Mouse (Mus musculus) CD4-positive helper T cell, adult 2 months (primary cell): ENCODE data around the gene Hdc.

Source experiments
- DNase-seq: peaks from one replicate; pipeline ENCODE4 v3.0.0-alpha.2; 2012; ENCODE audit warnings: low read depth, missing footprints, low spot score

Gene Hdc

DNA sequence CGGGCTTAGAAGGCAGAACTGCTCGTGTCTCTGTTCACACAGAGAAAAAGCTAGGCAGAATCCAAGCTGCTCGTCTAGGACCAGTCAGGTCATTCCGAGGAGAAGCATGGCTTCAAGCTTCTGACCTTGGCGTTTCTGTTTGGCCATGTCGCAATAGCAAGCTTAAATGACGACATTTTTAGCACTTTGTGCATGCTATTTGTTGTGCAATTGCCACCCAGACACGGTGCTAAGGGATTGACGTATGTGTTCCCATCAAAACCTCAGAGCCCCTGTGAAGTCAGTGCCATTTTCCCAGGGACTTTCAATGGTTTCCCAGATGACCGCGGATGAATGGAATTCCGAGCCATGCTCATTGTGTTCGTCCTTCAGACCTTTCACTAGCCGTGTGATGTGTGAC is 18.6 kb downstream of the Hdc start:
- DNase-seq: no peak

DNA sequence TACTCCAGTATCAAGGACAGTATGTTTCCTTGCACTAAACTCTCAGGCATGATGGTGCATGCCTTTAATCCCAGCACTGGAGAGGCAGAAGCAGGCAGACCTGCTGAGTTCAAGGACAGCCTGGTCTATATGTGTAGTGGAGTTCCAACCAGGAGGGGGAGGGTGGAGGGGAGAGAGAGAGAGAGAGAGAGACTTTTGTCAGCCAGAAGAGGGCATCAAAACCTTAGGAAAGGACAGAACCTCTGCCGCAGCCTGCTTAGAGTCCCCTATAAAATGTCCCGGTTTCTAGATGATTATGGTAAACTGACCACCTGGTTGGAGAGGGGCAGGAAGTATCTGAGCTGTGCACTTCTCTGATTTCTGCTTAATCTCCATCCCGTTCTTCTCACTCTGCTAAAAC is 20.1 kb downstream of the Hdc start:
- DNase-seq: peak; percentile 66

DNA sequence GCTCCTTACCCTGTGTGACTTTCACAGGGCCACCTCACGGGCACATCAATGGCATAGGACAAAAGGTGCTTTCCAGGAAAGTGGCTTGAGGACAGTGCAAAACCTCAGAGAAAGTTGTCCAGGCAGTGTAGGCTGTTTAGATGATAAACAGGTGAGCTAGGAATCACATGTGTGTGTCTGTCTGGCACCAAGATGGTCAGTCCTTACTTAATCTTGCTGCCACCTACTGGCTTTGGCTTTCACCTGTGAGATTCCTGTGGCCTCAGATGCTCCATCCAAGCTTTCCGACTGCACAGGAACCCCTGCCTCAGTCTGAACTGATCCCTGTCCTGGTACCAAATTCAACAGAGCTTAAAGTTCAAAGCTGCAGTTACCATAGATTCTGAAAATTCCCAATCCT is 20.7 kb downstream of the Hdc start:
- DNase-seq: no peak

DNA sequence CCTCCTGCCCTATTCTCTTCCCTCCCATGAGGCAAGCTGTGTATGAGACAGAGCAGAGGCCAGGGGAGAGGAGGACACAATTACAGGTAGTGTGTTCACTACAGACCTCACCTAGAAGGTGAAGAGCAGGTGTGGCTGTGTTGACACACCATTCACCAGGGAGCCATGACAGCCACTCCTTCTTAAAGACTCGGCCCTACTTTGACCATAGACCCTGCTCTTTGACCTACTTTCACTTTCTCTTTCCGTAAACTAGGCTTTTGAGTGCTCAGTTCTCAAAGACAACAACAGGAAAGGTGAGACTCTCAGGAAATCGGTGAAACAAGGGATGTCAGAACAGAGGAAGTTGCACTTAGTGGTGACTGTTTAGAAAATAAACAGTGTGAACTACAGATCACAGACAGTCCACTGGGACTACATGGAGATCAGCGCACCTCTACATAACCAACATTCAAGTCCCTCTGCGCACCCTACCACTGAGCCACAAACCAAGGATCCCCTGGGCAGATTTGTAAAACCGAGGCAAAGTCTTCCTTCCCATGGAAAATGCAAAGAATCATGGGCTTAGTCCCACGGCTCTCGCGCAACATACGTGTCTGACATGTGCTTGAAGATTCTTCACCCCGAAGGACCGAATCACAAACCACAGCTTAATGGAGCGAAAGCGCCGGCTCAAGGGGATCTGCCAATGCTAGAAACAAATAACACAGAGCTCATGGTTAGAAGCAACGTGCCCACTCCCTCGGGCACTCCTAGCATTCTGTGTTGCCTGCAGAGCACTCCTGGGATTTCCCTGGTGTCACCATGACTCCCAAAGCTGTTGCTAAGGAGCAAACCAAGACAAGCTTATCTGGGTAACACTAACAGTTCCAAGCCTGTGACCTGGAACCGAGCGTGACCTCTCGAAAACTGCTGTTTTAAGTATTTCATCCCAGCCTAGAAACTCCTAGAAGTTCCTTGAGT is 21.5 kb downstream of the Hdc start:
- peak; percentile 84 for DNase-seq

DNA sequence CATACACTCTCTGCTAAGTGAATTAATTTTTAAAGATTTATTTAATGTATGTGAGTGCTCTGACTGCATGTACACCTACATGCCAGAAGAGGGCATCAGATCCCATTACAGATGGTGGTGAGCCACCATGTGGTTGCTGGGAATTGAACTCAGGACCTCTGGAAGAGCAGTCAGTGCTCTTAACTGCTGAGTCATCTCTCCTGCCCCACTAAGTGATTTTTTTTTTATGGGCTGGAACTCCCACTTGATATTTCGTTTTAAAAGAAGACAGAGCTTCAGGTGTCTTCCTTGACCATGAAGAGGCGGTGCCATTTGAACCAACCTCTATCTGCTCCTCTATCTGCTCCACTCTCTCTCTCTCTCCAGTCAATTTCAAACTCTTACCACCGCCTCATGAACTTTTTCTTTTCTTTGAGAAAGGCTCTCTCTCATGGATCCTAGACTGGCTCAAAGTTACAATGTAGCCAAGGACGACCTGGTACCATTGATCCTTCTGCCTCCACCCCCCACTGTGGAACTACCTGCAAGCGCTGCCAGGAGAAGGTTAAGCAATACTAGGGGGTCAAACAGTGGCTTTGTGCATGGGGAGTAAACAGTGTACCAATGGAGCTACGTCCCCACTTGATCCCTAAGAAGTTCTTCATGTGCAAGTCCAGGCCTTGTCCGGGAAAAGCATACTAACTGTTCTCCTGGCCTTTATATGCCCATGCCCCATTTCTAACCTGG is 22.6 kb downstream of the Hdc start:
- no peak for DNase-seq

DNA sequence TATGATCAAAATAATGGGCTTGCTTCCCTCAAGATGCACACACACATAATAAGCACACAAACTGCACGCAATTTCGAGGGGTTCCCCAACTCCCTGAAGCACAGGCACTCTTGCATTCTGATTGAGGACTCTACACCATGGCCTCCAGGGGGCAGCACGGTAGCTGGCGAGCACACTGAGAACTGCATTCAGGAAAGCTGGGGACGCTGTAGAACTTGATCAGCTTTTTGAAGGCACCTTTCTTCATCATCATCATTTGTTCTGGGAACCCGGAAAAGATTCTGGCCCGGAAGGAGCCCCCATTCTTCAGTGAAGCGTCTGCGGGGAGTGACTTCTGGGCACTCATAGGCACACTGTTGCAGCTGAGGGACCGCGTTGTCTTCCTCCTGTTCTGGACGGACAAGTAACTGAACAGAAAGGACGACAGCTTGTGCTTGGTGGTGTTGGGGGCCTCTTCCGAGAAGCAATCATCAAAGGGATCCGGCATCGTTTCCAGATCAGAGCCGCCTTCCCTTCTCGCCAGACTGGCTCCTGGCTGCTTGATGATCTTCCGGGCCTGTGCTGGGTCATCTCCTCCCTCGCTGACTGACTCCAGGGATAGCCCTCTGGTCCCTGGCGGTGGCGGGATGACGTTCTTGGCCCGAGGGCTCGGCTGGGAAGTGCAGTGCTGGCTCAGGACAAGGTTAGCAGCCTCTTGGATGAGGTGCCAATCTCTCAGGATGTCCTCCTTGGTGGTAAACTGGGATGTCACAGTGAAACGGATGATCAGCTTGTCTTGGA is 25.1 kb downstream of the Hdc start:
- peak; percentile 79 for DNase-seq

DNA sequence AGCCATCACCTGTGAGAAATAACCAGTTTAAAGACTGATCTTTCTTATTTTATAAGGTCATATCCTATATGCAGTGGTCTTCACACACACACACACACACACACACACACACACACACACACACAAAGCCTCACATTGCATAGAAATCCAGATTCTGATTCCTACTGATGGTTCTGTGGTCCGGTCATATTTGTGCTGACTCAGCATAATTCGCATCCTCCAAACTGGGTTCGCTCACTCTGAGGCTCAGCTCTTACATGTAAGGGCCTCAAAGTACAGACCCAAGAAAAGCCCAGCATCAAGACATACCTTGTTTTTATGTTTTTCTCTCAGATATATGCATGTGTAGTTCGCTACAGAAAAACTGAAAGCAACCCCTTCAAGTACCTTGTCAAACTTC is 27.8 kb downstream of the Hdc start:
- no peak for DNase-seq

DNA sequence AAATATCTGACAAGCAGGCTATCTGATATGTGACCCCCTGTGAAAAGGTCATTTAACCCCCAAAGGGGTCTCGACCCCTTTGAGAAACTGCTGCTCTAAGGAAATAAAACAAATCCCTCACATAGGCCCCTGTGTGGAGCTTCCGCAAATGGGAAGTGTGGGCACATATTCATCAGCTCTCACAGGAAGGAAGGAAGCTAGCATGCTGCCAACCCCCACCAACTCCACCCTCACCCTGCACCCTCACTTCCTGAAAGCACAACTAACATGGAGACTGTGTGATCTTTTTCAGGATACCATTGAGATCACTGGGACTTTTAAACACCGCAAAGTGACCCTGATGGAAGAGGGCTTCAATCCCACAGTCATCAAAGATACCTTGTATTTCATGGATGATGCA is 31.6 kb downstream of the Hdc start:
- no peak for DNase-seq

DNA sequence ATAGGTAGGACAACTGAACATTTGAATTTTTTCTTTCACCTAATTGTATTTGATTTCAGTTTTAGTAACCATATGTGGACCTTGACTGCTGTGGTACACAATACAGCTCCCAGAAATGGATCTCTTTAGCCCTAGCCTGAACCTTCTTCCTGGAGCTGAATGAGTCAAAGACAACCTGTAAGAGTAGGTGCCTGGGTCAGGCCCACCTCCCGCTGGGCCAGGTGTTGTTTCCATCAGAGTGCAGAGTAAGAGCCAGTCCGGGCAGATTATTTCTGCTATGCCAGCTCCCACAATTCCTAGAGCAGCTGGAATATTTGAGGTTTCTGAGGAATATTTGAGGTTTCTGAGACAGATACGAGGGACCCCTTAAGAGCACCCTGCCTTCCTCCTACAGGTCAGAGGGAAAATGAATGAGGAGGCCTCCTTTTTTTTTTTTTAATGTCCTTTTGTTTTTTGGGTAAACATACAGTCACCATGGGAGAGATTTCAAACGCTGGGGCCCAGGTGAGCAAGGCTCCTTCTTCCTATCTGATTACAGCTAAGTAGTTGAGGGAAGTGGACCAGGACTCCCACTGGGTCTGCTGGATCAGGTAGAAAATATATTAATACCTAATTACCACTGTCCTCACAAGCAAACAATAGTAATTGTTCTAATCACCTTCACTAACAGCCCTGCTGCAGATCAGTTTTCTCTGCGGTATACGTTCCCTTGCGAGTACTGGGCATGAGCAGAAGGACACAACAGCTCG is 34.3 kb downstream of the Hdc start:
- no peak for DNase-seq

DNA sequence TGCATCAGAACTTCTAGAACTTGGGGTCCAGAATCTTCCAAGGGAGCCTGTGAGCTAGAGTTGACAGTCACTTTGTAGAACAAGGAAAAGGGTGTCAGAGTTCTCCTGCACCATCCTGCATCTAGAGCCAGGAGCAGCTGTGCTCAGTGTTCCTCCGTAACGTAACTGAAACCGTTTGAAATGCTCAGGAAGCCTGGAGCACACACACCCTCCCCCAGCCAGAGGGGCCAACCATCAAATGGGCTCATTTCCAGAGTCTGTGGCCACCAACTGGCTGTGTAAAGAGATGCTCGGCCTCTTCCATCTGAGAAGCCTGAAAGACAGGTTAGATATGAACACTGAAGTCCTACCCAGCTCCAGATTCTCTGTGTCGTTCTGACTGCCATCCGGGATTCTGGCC is 35.1 kb downstream of the Hdc start:
- no peak for DNase-seq

DNA sequence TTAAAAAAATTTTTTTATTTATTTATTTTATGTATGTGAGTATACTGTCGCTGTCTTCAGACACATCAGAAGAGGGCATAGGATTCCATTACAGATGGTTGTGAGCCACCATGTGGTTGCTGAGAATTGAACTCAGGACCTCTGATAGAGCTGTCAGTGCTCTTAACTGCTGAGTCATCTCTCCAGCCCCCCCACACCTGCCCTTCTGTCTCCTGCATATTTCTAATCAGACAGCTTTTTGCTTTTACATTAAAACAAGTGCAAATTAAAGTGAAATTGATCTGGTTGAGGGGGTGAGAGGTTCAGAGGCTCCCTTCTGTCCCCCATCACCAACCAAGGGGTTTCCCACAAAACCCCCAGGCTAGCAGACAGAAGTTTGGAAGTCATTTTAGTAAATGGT is 39.8 kb downstream of the Hdc start:
- DNase-seq: no peak

DNA sequence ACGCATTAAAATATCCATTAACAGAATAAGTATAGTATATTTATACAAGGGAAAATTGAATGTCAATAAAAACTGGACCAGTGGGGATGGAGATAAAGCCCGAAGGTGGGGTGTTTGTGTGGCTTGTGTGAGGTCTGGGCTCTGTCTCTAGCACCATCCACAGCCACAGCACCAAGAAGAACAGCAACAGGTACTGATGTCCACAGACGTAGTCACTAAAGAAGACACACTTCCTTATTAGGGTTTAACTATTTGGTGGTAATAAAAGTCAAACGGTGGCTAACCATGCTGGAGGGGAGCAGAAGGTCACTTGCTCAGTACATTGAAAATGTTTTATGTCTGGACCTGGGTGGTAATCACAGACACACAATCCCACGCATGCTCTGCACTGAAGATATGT is 41.7 kb downstream of the Hdc start:
- DNase-seq: no peak

DNA sequence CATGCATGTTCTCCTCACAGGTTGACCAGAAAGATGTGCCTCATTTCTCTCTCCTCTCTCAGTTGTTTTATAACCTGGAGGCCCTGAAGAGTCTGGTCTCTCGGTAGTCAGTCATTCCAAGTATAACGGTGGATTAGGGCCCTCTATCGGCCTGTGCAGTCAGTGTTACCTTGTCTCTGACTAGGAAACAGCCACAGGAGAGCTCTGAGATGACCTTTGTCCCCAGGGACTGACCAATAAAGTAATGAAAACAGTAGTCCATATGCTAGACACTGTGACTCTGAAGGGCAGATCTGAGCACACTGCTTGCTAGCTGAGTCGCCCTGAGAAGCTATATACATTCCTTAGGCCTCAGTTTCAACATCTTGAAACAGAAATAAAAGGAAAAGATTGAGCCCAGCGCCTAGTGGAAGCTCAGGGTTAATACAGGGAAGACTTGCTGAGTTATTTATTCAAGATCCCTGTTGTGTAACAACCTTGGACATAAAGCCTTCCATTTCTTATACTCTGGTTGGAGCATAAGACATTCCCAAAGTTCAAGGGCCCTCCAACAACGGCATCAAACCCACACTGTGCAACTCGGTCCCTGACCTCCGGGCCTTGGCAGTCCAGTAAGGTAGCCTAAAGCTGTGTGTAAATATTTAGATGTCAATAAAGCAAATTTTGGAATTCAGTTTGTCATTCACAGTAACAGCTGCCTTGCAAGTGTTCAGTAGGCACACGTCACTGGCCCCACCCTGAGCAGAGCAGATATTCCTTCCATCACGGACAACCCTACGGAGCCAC is 43.5 kb downstream of the Hdc start:
- no peak for DNase-seq

DNA sequence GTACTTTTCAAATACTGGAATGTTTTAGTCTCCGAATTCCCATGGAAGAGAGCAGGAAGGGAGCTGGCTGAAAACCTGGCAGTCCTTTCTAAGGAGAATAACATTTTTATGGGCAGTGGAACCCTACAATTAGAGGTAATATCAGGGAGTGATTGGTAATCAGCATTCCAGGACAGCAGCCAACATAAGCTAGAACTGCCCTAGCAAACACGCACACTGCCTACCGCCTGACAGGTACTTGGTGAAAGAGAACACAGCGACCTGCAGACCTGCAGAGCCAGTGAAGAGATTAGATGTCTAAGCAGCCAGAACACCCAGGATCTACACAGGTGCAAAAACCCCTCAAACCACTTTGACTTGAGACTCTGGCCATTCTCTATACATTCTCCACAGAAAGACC is 46.4 kb downstream of the Hdc start:
- no peak for DNase-seq

DNA sequence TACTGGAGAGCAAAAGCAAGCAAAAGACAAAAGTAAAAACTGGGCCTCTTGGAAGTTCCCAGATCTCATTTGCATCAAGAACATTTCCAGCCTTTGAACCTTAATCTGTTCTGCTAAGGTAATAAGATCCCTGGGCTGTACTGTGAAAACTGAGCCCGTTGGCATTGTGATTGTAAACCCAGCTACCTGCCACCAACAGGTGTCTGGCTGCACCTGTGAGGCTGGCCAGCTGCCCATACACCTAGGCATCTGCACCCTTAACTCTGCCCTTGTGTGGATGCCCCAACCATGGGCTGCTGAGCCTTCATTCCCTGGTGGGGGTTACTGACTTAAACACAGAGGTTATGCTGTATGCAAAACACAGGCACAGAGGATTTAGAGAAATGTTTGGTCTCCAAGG is 46.9 kb downstream of the Hdc start:
- DNase-seq: no peak

DNA sequence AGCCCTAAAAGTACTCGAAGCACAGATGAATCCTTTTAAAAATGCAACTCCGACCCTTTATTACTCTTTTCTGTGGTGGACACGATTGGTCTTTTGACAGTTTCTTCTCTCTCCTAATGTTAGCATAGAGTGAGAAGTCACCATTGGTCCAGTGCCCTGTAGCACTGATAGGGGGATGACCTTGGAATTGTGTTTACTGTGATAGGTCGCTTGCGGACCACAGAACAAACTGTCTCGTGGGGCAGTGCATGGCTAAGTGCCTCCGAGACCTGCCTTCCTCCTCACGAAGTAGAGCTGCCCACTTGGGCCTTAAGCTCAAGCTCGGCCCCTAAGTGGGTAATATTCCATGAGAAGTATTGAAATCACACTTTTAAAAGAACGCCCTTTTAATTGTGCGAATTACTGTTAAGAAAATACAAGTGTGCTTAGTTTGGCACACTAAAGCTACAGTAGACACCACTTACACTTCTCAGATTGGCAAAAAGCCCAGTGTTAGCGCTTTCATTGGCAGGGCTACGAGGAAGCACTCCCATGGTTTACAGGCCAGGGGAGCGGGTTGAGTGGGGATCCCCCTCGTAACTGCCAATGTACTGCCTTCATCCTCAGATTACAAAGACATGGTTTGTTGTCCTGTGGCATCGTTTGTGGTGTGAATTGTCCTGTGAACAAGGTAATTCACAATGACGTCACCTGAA is 55.5 kb downstream of the Hdc start:
- no peak for DNase-seq

DNA sequence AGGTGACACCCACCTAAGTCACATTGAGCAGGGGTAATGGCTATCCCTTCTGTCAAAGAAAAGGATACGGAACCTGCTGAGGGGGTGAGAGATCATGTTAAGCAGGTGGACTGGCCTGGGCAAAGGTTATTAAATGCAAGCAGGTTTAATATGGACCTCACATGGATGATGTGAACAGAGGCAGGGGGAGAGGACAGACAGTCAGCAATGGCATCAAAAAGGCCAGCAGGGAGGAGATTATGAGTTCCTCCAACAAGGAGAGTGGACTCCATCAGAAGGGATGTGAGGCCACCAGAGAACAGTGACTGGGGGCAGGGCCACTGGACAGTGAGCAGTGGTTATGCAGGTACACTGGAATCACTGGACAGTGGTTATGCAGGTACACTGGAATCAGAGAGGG is 59.0 kb downstream of the Hdc start:
- DNase-seq: no peak

DNA sequence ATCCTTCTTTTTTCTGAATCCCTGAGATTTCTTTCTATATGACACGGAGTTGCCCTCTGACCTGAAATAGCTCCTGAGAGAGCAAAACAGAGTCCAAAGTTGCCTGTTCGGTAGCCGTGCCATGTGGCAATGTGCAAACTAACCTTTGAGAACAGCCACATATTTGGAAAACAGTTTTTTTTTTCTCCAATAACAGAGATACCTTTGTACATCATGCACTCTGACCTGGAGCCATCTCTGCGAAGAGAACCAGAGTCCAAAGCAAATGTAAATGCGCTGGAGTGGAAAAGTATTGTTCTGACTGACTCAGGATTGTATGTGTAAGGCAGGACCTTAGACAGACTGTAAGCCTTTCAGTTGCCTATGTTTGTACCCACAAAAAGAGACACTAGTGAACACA is 63.6 kb downstream of the Hdc start:
- DNase-seq: no peak

DNA sequence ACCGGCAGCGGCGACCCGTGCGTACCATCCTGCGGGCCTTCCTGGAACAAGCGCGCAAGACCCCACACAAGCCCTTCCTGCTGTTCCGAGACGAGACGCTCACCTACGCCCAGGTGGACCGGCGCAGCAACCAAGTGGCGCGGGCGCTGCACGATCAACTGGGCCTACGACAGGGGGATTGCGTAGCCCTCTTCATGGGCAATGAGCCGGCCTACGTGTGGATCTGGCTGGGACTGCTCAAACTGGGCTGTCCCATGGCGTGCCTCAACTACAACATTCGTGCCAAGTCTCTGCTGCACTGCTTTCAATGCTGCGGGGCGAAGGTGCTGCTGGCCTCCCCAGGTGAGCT is 65.8 kb downstream of the Hdc start:
- no peak for DNase-seq
